Mouse (Mus musculus) heart, embryonic 14.5 days (tissue): ENCODE measurements around the gene Scrn1. TPM values are rescaled to one million over a fixed set of nuclear protein-coding genes. Genes with fewer than 3 reads are reported as not detected.
A peak's percentile ranks its signal among the peaks of the same experiment; 100 is the strongest.

ENCODE experiments used
- ATAC-seq: fragments of 200-750 bp; cut with Nextera tagmentation; 2 replicates; pipeline ENCODE4 v1.8.0; 2017; ENCODE audit warnings: low read depth, moderate TSS enrichment; ENCODE audit not compliant: insufficient number of reproducible peaks, insufficient read depth, low FRiP score
- H3K27ac ChIP-seq, 2 experiments: fragments of 200-500 bp in 1 of 2; fragments of 300-500 bp in 1 of 2; sonication (generic) in 1 of 2; replicated peaks in 1 of 2; 2 replicates each; pipeline ENCODE4 v1.5.1; 2012 to 2014; ENCODE audit warnings: low read depth in 2 of 2, low read length in 2 of 2, control low read depth in 1 of 2, mild to moderate bottlenecking in 1 of 2, mixed read lengths in 1 of 2; ENCODE audit not compliant: control insufficient read depth in 1 of 2, insufficient read depth in 1 of 2
- H3K27me3 ChIP-seq: fragments of 300-500 bp; sonication (generic); 2 replicates; pipeline ENCODE4 v1.6.1; 2014; ENCODE audit warnings: mild to moderate bottlenecking, low read length, control low read depth; ENCODE audit not compliant: control insufficient read depth, insufficient read depth
- H3K36me3 ChIP-seq: fragments of 300-500 bp; sonication (generic); 2 replicates; pipeline ENCODE4 v1.6.1; 2014; ENCODE audit warnings: mild to moderate bottlenecking, control low read depth, low read length, mixed read lengths; ENCODE audit not compliant: control insufficient read depth, insufficient read depth
- H3K4me1 ChIP-seq, 2 experiments: fragments of 200-500 bp in 1 of 2; fragments of 300-500 bp in 1 of 2; sonication (generic) in 1 of 2; 2 replicates each; pipeline ENCODE4 v1.6.1; 2012 to 2014; ENCODE audit warnings: low read length in 2 of 2, control low read depth in 1 of 2, mixed read lengths in 1 of 2; ENCODE audit not compliant: control insufficient read depth in 2 of 2, insufficient read depth in 2 of 2
- H3K4me2 ChIP-seq: fragments of 300-500 bp; sonication (generic); 2 replicates; pipeline ENCODE4 v1.6.1; 2014; ENCODE audit warnings: mild to moderate bottlenecking, low read length
- H3K4me3 ChIP-seq, 2 experiments: fragments of 200-500 bp in 1 of 2; fragments of 300-500 bp in 1 of 2; sonication (generic) in 1 of 2; 2 replicates each; pipeline ENCODE4 v1.5.1; 2012 to 2014; ENCODE audit warnings: low read length in 2 of 2, mild to moderate bottlenecking in 2 of 2, control low read depth in 1 of 2, low read depth in 1 of 2, moderate library complexity in 1 of 2; ENCODE audit not compliant: control insufficient read depth in 1 of 2, insufficient read depth in 1 of 2
- H3K9ac ChIP-seq: fragments of 300-500 bp; sonication (generic); 2 replicates; pipeline ENCODE4 v1.6.1; 2014; ENCODE audit warnings: mild to moderate bottlenecking, low read length
- H3K9me3 ChIP-seq: fragments of 300-500 bp; sonication (generic); 2 replicates; pipeline ENCODE4 v1.6.1; 2016; ENCODE audit warnings: low read length, control low read depth; ENCODE audit not compliant: control insufficient read depth
- WGBS: fragments of 180-500 bp; shearing (Covaris S2); extraction: QIAGEN DNeasy Blood & Tissue Kit; methylation state at CpG from one replicate; pipeline ENCODE4 v1.1.7; 2014; 5-methylcytosine and 5-hydroxymethylcytosine counted together
- polyA plus RNA-seq: library from polyadenylated mRNA; unstranded; fragments of >200 nt; fragmentation: Nextera tagmentation; extraction: Ambion mirVana; gene quantifications from 2 replicates; pipeline ENCODE4 v1.2.1, GENCODE M21; 2014

Scrn1 gene
- polyA plus RNA-seq, 1 experiment from 2014 or later = 11.1 TPM

GRCm38 (mm10) chr6:54502661-54503115 lies 63.6 kb downstream of the Scrn1 start:
- WGBS = 52% methylated on average over 6 of the region's 6 CpGs
- Histone ChIP-seq H3K4me1 (peaks cover 7 to 17% of the 10 kb centered on the region in 2 experiments), H3K9ac (no peak overlapping the region), H3K36me3 (peaks cover 6% of the 10 kb centered on the region; the same call in 1 of the 2 replicates), H3K9me3 (no peaks in the 10 kb centered on the region), H3K4me3 (no peak overlapping the region), H3K27ac (no peak overlapping the region), H3K27me3 (no peaks in the 10 kb centered on the region), H3K4me2 (no peak overlapping the region)
- no peak for ATAC-seq

GRCm38 (mm10) chr6:54496214-54496613 lies 70.1 kb downstream of the Scrn1 start:
- 84% methylated on average over 7 of the region's 7 CpGs for WGBS
- no peaks in the 10 kb centered on the region for H3K9me3 ChIP-seq

GRCm38 (mm10) chr6:54494612-54495398 lies 71.5 kb downstream of the Scrn1 start:
- peaks cover 10% of the 10 kb centered on the region for H3K36me3 ChIP-seq
- H3K4me1 ChIP-seq = no peaks in the 10 kb centered on the region
- H3K27me3 ChIP-seq = no peaks in the 10 kb centered on the region
- no peak overlapping the region for H3K27ac ChIP-seq
- H3K4me3 ChIP-seq = no peak overlapping the region
- no peaks in the 10 kb centered on the region for H3K9me3 ChIP-seq
- no peak overlapping the region for H3K4me2 ChIP-seq
- no peak overlapping the region for H3K9ac ChIP-seq
- ATAC-seq = no peak
- WGBS = 76% methylated on average over 11 of the region's 11 CpGs

More at GRCm38 (mm10) chr6:54496214-54496613, 70.1 kb downstream of the Scrn1 start:
- Histone ChIP-seq H3K36me3 (peaks cover 13% of the 10 kb centered on the region), H3K27me3 (no peaks in the 10 kb centered on the region), H3K27ac (no peak overlapping the region), H3K9ac (no peak overlapping the region), H3K4me3 (no peak overlapping the region), H3K4me2 (no peak overlapping the region), H3K4me1 (no peaks in the 10 kb centered on the region)
- no peak for ATAC-seq

GRCm38 (mm10) chr6:54494097-54494496 lies 72.2 kb downstream of the Scrn1 start:
- Histone ChIP-seq H3K27me3 (no peaks in the 10 kb centered on the region), H3K4me3 (no peak overlapping the region), H3K9me3 (no peaks in the 10 kb centered on the region), H3K36me3 (peaks cover 11% of the 10 kb centered on the region), H3K4me2 (no peak overlapping the region), H3K27ac (no peak overlapping the region), H3K4me1 (no peaks in the 10 kb centered on the region), H3K9ac (no peak overlapping the region)
- no peak for ATAC-seq

- ATAC-seq = no peak
Measured at GRCm38 (mm10) chr6:54491074-54491473, 75.2 kb downstream of the Scrn1 start.

GRCm38 (mm10) chr6:54485973-54486569 lies 80.2 kb downstream of the Scrn1 start:
- Histone ChIP-seq H3K9ac (peak overlapping the region; percentile 39; the same call in 1 of the 2 replicates), H3K27ac (no peak overlapping the region), H3K4me1 (peaks cover 4 to 5% of the 10 kb centered on the region in 2 experiments; a peak in 3 of 4 replicates), H3K36me3 (peaks cover 18% of the 10 kb centered on the region; the same call in 1 of the 2 replicates), H3K4me2 (peak overlapping the region; percentile 66), H3K4me3 (peak overlapping the region; percentile 13 to 31; a peak in 3 of 4 replicates), H3K9me3 (no peaks in the 10 kb centered on the region), H3K27me3 (no peaks in the 10 kb centered on the region)
- 29% methylated on average over 6 of the region's 6 CpGs for WGBS
- no peak for ATAC-seq

More at GRCm38 (mm10) chr6:54491074-54491473, 75.2 kb downstream of the Scrn1 start:
- H3K4me2 ChIP-seq = no peak overlapping the region
- H3K9me3 ChIP-seq = no peaks in the 10 kb centered on the region
- H3K4me1 ChIP-seq = peaks cover under 1% of the 10 kb centered on the region in 2 experiments; a peak in 2 of 4 replicates
- H3K9ac ChIP-seq = no peak overlapping the region
- H3K27me3 ChIP-seq = no peaks in the 10 kb centered on the region
- no peak overlapping the region for H3K4me3 ChIP-seq
- WGBS = 74% methylated on average over 7 of the region's 7 CpGs
- H3K27ac ChIP-seq = no peak overlapping the region
- H3K36me3 ChIP-seq = peaks cover 25% of the 10 kb centered on the region

- WGBS = 11% methylated on average over 24 of the region's 25 CpGs
- peaks cover 4 to 5% of the 10 kb centered on the region in 2 experiments; a peak in 3 of 4 replicates for H3K4me1 ChIP-seq
- no peaks in the 10 kb centered on the region for H3K27me3 ChIP-seq
- H3K27ac ChIP-seq = no peak overlapping the region
- no peaks in the 10 kb centered on the region for H3K9me3 ChIP-seq
- no peak for ATAC-seq
- H3K36me3 ChIP-seq = peaks cover 18% of the 10 kb centered on the region; the same call in 1 of the 2 replicates
- H3K4me3 ChIP-seq = peak overlapping the region; percentile 13 to 31; a peak in 3 of 4 replicates
- peak overlapping the region; percentile 39; the same call in 1 of the 2 replicates for H3K9ac ChIP-seq
- H3K4me2 ChIP-seq = peak overlapping the region; percentile 66
Measured at GRCm38 (mm10) chr6:54485435-54485901, 80.8 kb downstream of the Scrn1 start.
